Mouse (Mus musculus): ENCODE data around the gene Nkain2.

GRCm38 (mm10) chr10:32870691-32871406, 19.4 kb downstream of the Nkain2 start:
- TF ChIP-seq CTCF (IDR thresholded peaks at IDR 0.05; ENCODE audit: low read depth, low read length) (no peak), GATA1 (IDR thresholded peaks at IDR 0.05; ENCODE audit: borderline replicate concordance, low read length) (no peak)

Data from G1E (cell line).